Mouse (Mus musculus): ENCODE data around the gene Fbxo40. TPM values are rescaled to one million over a fixed set of nuclear protein-coding genes. Genes with fewer than 3 reads are reported as not detected.

Gene Fbxo40
- polyA plus RNA-seq, 1 experiment from 2014 or later, result not detected

DNA sequence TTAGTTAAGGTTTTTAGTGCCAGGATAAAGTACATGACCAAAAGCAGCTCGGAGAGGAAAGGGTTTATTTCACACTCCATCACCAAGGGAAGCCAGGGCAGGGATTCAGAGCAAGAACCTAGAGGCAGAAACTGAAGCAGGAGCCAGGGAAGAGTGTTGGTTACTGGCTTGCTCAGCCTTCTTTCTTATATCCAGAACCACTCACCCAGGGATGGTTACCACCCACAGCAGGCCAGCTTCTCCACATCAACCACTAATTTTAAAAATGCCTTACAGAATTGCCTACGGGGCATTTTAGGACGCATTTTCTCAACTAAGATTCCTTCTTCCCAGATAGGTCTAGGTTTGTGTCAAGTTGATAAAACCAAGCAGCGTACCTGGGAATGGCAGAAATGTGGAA is 26.9 kb downstream of the Fbxo40 start:
- no peak for ATAC-seq (replicated peaks; ENCODE audit: low FRiP score)
- H3K9ac ChIP-seq (ENCODE audit: low read depth, low read length), result no peak overlapping the region
- no peak overlapping the region for H3K27ac ChIP-seq (ENCODE audit: low read depth, low read length)
- no peaks in the 10 kb centered on the region for H3K36me3 ChIP-seq (ENCODE audit: control insufficient read depth, insufficient read depth, low read length)
- DNase-seq (ENCODE audit: low spot score), result no peak
- no peak overlapping the region for H3K4me3 ChIP-seq (ENCODE audit: low read depth, low read length)
- no peaks in the 10 kb centered on the region for H3K4me1 ChIP-seq (replicated peaks; ENCODE audit: control insufficient read depth, insufficient read depth, low read length)
- no peaks in the 10 kb centered on the region for H3K27me3 ChIP-seq (replicated peaks; ENCODE audit: control insufficient read depth, insufficient read depth, low read length)
- H3K9me3 ChIP-seq (ENCODE audit: control insufficient read depth, low read length), result no peaks in the 10 kb centered on the region
- H3K4me2 ChIP-seq, result no peak overlapping the region
- 79% methylated on average over 4 of the region's 4 CpGs for WGBS

- Histone ChIP-seq H3K4me3 (ENCODE audit: low read depth, low read length) (no peak overlapping the region), H3K27ac (ENCODE audit: low read depth, low read length) (no peak overlapping the region), H3K27me3 (replicated peaks; ENCODE audit: control insufficient read depth, insufficient read depth, low read length) (no peaks in the 10 kb centered on the region), H3K9ac (ENCODE audit: low read depth, low read length) (no peak overlapping the region), H3K36me3 (ENCODE audit: control insufficient read depth, insufficient read depth, low read length) (no peaks in the 10 kb centered on the region), H3K4me2 (no peak overlapping the region), H3K4me1 (replicated peaks; ENCODE audit: control insufficient read depth, insufficient read depth, low read length) (no peaks in the 10 kb centered on the region), H3K9me3 (ENCODE audit: control insufficient read depth, low read length) (no peaks in the 10 kb centered on the region)
- 78% methylated on average over 11 of the region's 11 CpGs for WGBS
- DNase-seq (ENCODE audit: low spot score) (no peak), ATAC-seq (replicated peaks; ENCODE audit: low FRiP score) (no peak)
Observed at GRCm38 (mm10) chr16:36955106-36955505, 35.2 kb downstream of the Fbxo40 start.

DNA sequence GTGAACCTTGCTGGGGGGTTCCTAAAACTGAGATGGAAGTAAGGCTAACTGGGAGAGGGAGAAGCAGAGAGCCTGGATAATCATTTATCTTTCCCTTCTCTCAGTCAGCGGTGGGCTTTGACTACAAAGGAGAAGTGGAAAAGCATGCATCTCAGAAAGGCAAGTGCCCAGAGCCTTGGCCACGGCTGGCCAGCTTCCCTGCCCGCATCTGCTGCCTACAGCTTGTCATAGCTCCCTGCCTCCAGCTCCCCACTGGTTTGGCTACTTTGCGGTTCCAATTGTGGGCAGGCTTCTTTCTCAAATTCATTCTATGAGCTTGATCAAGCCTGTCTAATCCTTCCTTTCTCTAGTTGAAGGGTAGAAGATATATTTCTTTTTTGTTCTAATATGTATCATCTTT is 39.2 kb downstream of the Fbxo40 start:
- Histone ChIP-seq H3K4me2 (no peak overlapping the region), H3K4me1 (replicated peaks; ENCODE audit: control insufficient read depth, insufficient read depth, low read length) (no peaks in the 10 kb centered on the region), H3K9me3 (ENCODE audit: control insufficient read depth, low read length) (no peaks in the 10 kb centered on the region), H3K27ac (ENCODE audit: low read depth, low read length) (no peak overlapping the region), H3K27me3 (replicated peaks; ENCODE audit: control insufficient read depth, insufficient read depth, low read length) (no peaks in the 10 kb centered on the region), H3K4me3 (ENCODE audit: low read depth, low read length) (no peak overlapping the region), H3K9ac (ENCODE audit: low read depth, low read length) (no peak overlapping the region), H3K36me3 (ENCODE audit: control insufficient read depth, insufficient read depth, low read length) (no peaks in the 10 kb centered on the region)
- DNase-seq (ENCODE audit: low spot score) (no peak), ATAC-seq (replicated peaks; ENCODE audit: low FRiP score) (no peak)
- 77% methylated on average over 4 of the region's 4 CpGs for WGBS

- no peak overlapping the region for H3K27ac ChIP-seq (ENCODE audit: low read depth, low read length)
- no peaks in the 10 kb centered on the region for H3K9me3 ChIP-seq (ENCODE audit: control insufficient read depth, low read length)
- 70% methylated on average over 8 of the region's 8 CpGs for WGBS
- no peak overlapping the region for H3K9ac ChIP-seq (ENCODE audit: low read depth, low read length)
- no peaks in the 10 kb centered on the region for H3K27me3 ChIP-seq (replicated peaks; ENCODE audit: control insufficient read depth, insufficient read depth, low read length)
- H3K4me1 ChIP-seq (replicated peaks; ENCODE audit: control insufficient read depth, insufficient read depth, low read length), result no peaks in the 10 kb centered on the region
- no peak for DNase-seq (ENCODE audit: low spot score)
- H3K4me2 ChIP-seq, result no peak overlapping the region
- H3K4me3 ChIP-seq (ENCODE audit: low read depth, low read length), result no peak overlapping the region
- ATAC-seq (replicated peaks; ENCODE audit: low FRiP score), result no peak
- no peaks in the 10 kb centered on the region for H3K36me3 ChIP-seq (ENCODE audit: control insufficient read depth, insufficient read depth, low read length)
Observed at GRCm38 (mm10) chr16:36949614-36950336, 40.5 kb downstream of the Fbxo40 start.

GRCm38 (mm10) chr16:36947646-36948197 is 42.5 kb downstream of the Fbxo40 start:
- 76% methylated on average over 4 of the region's 4 CpGs for WGBS
- H3K9ac ChIP-seq (ENCODE audit: low read depth, low read length), result no peak overlapping the region
- DNase-seq (ENCODE audit: low spot score) (no peak), ATAC-seq (replicated peaks; ENCODE audit: low FRiP score) (no peak)
- no peaks in the 10 kb centered on the region for H3K4me1 ChIP-seq (replicated peaks; ENCODE audit: control insufficient read depth, insufficient read depth, low read length)
- H3K36me3 ChIP-seq (ENCODE audit: control insufficient read depth, insufficient read depth, low read length), result no peaks in the 10 kb centered on the region
- H3K4me2 ChIP-seq, result no peak overlapping the region
- H3K9me3 ChIP-seq (ENCODE audit: control insufficient read depth, low read length), result no peaks in the 10 kb centered on the region
- no peaks in the 10 kb centered on the region for H3K27me3 ChIP-seq (replicated peaks; ENCODE audit: control insufficient read depth, insufficient read depth, low read length)
- no peak overlapping the region for H3K4me3 ChIP-seq (ENCODE audit: low read depth, low read length)
- no peak overlapping the region for H3K27ac ChIP-seq (ENCODE audit: low read depth, low read length)

DNA sequence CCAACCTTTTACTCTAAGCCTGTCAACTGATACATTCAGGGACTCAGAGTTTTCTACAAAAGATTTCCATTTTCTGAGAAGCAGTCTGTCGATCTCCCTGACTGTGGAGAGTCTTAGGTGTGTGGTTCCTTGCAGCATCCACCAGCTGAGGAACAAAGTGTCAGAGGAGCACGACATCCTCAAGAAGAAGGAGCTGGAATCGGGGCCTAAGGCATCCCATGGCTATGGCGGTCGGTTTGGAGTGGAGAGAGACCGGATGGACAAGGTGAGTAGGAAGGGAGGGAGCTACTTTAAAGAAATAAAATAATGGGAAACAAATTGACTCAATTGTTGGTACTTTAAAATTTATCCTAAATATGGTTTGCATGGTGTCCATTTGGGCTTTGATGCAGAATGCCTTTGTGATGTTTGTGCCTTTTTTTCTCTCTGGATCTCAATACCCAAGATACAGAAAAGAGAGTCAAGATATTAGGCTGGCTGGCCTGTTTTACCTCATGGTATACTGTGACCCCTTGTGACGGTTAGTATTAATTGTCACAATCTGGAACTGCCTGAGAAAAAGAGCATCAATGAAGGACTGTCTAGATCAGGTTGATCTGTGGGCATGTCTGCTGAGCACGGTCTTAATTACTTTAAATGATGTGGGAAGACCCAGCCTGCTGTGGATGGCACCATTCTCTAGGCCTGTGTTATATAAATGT is 43.7 kb downstream of the Fbxo40 start:
- Histone ChIP-seq H3K4me1 (replicated peaks; ENCODE audit: control insufficient read depth, insufficient read depth, low read length) (no peaks in the 10 kb centered on the region), H3K27me3 (replicated peaks; ENCODE audit: control insufficient read depth, insufficient read depth, low read length) (no peaks in the 10 kb centered on the region), H3K27ac (ENCODE audit: low read depth, low read length) (no peak overlapping the region), H3K9me3 (ENCODE audit: control insufficient read depth, low read length) (no peaks in the 10 kb centered on the region), H3K4me2 (no peak overlapping the region), H3K4me3 (ENCODE audit: low read depth, low read length) (no peak overlapping the region), H3K36me3 (ENCODE audit: control insufficient read depth, insufficient read depth, low read length) (no peaks in the 10 kb centered on the region), H3K9ac (ENCODE audit: low read depth, low read length) (no peak overlapping the region)
- no peak for ATAC-seq (replicated peaks; ENCODE audit: low FRiP score)
- WGBS, result 82% methylated on average over 8 of the region's 8 CpGs
- no peak for DNase-seq (ENCODE audit: low spot score)

DNA sequence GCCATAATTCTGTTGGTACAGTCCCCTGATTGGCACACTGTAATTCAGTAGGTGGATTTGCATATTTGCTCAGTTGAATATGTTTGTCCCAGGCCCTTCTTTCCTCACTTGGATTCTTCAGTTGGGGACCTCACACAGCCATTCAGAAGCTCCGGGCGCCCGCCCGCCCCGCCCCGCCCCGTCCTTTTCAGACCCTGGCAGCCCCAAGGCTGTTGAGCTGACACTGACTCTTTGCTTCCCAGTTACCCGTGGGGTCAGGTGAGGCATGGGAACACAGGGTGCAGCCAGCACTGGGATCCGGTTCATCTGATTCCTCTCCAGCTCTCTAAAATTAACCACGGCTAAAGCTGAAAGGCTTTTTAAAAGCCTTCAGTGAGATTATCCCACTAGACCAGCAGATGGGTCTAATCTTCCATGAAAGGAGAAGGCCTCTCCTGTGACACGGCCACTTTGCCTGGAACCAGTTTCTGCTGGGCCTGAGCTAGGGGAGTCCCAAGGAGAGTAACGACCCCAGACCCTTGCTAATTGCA is 45.3 kb downstream of the Fbxo40 start:
- Histone ChIP-seq H3K36me3 (ENCODE audit: control insufficient read depth, insufficient read depth, low read length) (no peaks in the 10 kb centered on the region), H3K4me1 (replicated peaks; ENCODE audit: control insufficient read depth, insufficient read depth, low read length) (no peaks in the 10 kb centered on the region), H3K4me2 (no peak overlapping the region), H3K4me3 (ENCODE audit: low read depth, low read length) (no peak overlapping the region), H3K27me3 (replicated peaks; ENCODE audit: control insufficient read depth, insufficient read depth, low read length) (no peaks in the 10 kb centered on the region), H3K9me3 (ENCODE audit: control insufficient read depth, low read length) (no peaks in the 10 kb centered on the region), H3K9ac (ENCODE audit: low read depth, low read length) (no peak overlapping the region), H3K27ac (ENCODE audit: low read depth, low read length) (no peak overlapping the region)
- WGBS, result 76% methylated on average over 12 of the region's 12 CpGs
- ATAC-seq (replicated peaks; ENCODE audit: low FRiP score) (no peak), DNase-seq (ENCODE audit: low spot score) (no peak)

DNA sequence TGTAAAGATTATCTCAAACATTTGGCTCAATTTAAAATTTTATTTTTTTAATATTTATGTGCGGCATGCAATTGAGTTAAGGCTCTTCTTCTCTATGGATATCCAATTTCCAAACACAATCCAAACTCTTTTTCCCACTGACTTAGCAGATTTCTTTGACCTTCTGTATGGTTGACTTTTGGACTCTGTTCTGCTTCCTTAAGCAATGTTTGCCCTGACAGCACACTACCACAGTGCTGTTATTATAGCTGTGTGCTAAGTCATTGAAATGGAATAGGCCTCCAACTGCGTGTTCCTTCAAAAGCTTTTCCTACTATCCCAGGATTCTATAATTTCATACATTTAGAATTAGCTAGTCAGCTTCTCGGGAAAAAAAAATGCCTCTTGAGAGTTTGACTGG is 46.7 kb downstream of the Fbxo40 start:
- H3K4me2 ChIP-seq, result no peak overlapping the region
- H3K27ac ChIP-seq (ENCODE audit: low read depth, low read length), result no peak overlapping the region
- H3K9me3 ChIP-seq (ENCODE audit: control insufficient read depth, low read length), result no peaks in the 10 kb centered on the region
- ATAC-seq (replicated peaks; ENCODE audit: low FRiP score), result no peak
- 85% methylated on average over 3 of the region's 3 CpGs for WGBS
- no peaks in the 10 kb centered on the region for H3K27me3 ChIP-seq (replicated peaks; ENCODE audit: control insufficient read depth, insufficient read depth, low read length)
- no peak overlapping the region for H3K9ac ChIP-seq (ENCODE audit: low read depth, low read length)
- H3K36me3 ChIP-seq (ENCODE audit: control insufficient read depth, insufficient read depth, low read length), result no peaks in the 10 kb centered on the region
- H3K4me3 ChIP-seq (ENCODE audit: low read depth, low read length), result no peak overlapping the region
- H3K4me1 ChIP-seq (replicated peaks; ENCODE audit: control insufficient read depth, insufficient read depth, low read length), result no peaks in the 10 kb centered on the region
- DNase-seq (ENCODE audit: low spot score), result no peak
